Mouse (Mus musculus) small intestine, adult 2 months (tissue): ENCODE measurements around the gene Snx20.

Experiments
- CTCF ChIP-seq: fragments of 200-500 bp; IDR thresholded peaks from 2 replicates; pipeline ENCODE4 v1.5.1; 2012; ENCODE audit warnings: low read depth, mild to moderate bottlenecking, control low read depth, inconsistent platforms, low read length, moderate library complexity, mixed read lengths; ENCODE audit not compliant: insufficient replicate concordance, insufficient read length; ENCODE audit errors: extremely low read depth
- POLR2A ChIP-seq: fragments of 200-500 bp; IDR thresholded peaks from 2 replicates; pipeline ENCODE4 v1.6.1; 2012; ENCODE audit warnings: low read depth, mild to moderate bottlenecking, control low read depth, inconsistent platforms, low read length, moderate library complexity

GRCm38 (mm10) chr8:88677071-88677470 lies 41.1 kb upstream of the Snx20 start:
- TF ChIP-seq POLR2A, result no peak
- no peak for TF ChIP-seq CTCF
